In the genomic region with DNA sequence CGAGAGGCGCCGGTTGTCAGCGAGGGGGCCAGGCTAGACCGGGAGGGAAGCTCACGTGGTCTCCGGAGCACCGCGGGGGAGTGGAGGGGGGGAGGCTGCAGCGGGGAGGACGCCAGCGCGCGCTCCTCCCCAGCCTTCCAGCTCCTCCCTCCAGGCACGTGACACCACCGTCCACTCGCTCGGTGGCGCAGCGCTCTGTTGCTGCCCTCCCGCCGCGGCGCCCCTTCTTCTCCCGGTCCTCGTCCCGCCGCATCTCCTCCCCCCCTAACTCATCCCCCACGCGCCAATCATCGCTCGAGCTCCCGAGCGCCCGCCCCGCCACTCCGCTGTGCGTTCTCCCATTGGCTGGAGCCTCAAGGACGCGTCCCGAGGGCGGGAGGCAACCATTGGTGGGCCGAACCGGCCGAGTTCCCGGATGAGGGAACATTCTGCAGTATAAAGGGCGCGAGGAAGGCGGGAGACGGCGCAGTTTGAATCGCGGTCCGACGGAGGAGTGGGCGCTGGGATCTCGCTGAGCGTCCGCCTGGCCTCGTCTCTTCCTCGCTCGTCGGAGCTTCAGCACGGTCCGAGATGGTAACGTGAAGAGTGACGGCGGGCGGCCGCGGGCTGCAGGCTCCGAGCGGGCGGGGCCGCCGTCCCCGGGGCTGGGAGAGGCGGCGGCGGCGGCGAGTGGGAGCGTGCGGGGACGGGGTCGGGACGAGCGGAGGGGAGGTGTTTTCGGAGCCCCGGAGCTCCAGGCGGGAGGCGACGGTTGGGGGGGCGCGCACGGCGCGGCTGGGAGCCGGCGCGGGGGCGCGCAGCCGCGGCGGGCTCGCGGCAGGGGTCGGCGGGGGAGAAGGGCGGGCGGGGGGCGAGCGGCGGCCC, we compare ENCODE assay signal across 7 mouse cellular contexts. TPM values are rescaled to one million over a fixed set of nuclear protein-coding genes. Genes with fewer than 3 reads are reported as not detected.
DNase-seq lines count a peak whose midpoint lies in the region; ATAC-seq lines count a peak whose summit lies in the region.

A gene (plus strand): TSS at position 364 of the 864 bp plus-strand sequence.

- peak within 1 kb of the TSS; percentile 68 for H3K4me2 ChIP-seq in intestine, embryonic 16.5 days (ENCODE audit: low read depth, low read length)
- H3K4me2 ChIP-seq in midbrain, embryonic 11.5 days: peak within 1 kb of the TSS; percentile 59

- H3K36me3 ChIP-seq in intestine, embryonic 16.5 days (ENCODE audit: control insufficient read depth, insufficient read depth, low read length): no peaks in the 10 kb centered on the region
- H3K36me3 ChIP-seq in midbrain, embryonic 11.5 days (ENCODE audit: control insufficient read depth, insufficient read depth, low read length): no peaks in the 10 kb centered on the region

- peak within 1 kb of the TSS; percentile 80 for H3K4me3 ChIP-seq in intestine, embryonic 16.5 days (ENCODE audit: low read length)
- H3K4me3 ChIP-seq in midbrain, embryonic 11.5 days (ENCODE audit: low read depth, low read length): peak within 1 kb of the TSS; percentile 91

- no peaks in the 10 kb centered on the region for H3K9me3 ChIP-seq in intestine, embryonic 16.5 days (ENCODE audit: control insufficient read depth, low read length)
- no peaks in the 10 kb centered on the region for H3K9me3 ChIP-seq in midbrain, embryonic 11.5 days (ENCODE audit: control insufficient read depth, low read length)

- WGBS in intestine, embryonic 16.5 days: under 1% methylated on average over 67 of the region's 115 CpGs
- 1% methylated on average over 62 of the region's 115 CpGs for WGBS in midbrain, embryonic 11.5 days

- H3K9ac ChIP-seq in intestine, embryonic 16.5 days (ENCODE audit: low read depth, low read length): peak within 1 kb of the TSS; percentile 96
- peak within 1 kb of the TSS; percentile 97 for H3K9ac ChIP-seq in midbrain, embryonic 11.5 days (ENCODE audit: low read length)

- intact Hi-C loops in left cerebral cortex, postnatal 36 days (cut with DNase I): no loop called here

- peak; percentile 91 for ATAC-seq in intestine, embryonic 16.5 days
- ATAC-seq in midbrain, embryonic 11.5 days (ENCODE audit: low FRiP score): peak; percentile 94

- H3K27me3 ChIP-seq in intestine, embryonic 16.5 days (replicated peaks; ENCODE audit: control insufficient read depth, insufficient read depth, low read length): no peaks in the 10 kb centered on the region
- H3K27me3 ChIP-seq in midbrain, embryonic 11.5 days (ENCODE audit: control insufficient read depth, insufficient read depth, low read length): no peaks in the 10 kb centered on the region

- peak within 1 kb of the TSS; percentile 97 for H3K27ac ChIP-seq in intestine, embryonic 16.5 days (ENCODE audit: low read length)
- peak within 1 kb of the TSS; percentile 98 for H3K27ac ChIP-seq in midbrain, embryonic 11.5 days (ENCODE audit: low read depth, low read length)

- peaks cover 10% of the 10 kb centered on the region for H3K4me1 ChIP-seq in intestine, embryonic 16.5 days (ENCODE audit: control insufficient read depth, insufficient read depth, low read length)
- peaks cover 8% of the 10 kb centered on the region for H3K4me1 ChIP-seq in midbrain, embryonic 11.5 days (ENCODE audit: control insufficient read depth, insufficient read depth, low read length)

- peak; percentile 99 for DNase-seq in adrenal gland, adult 2 months
- DNase-seq in embryo, embryonic 11.5 days (ENCODE audit: low read depth, low spot score): peak; percentile 96
- peak; percentile 97 to 98 for DNase-seq in gastrocnemius, postnatal 4 days (ENCODE audit: low spot score in 2 of 2)
- peak; percentile 98 to 99 for DNase-seq in left cerebral cortex, postnatal 36 days (ENCODE audit: low spot score in 2 of 2)
- peak; percentile 99 for DNase-seq in midbrain, embryonic 11.5 days (ENCODE audit: low spot score, missing footprints)
- peak; percentile 98 for DNase-seq in skeletal muscle tissue, adult 2 months (ENCODE audit: low read depth, low spot score)

RNA-seq across cellular contexts. Expression of the gene that starts here (rescaled TPM):
- 100 to 1,000 TPM; 128 to 131 TPM for total RNA-seq in adrenal gland, adult 2 months (2021)
- polyA plus RNA-seq in adrenal gland, adult 2 months (2012; rRNA removed): 178 and 236 TPM in 2 replicates
- total RNA-seq in gastrocnemius, postnatal 4 days (2021): 100 to 1,000 TPM; 211 to 212 TPM
- 1,225 and 1,412 TPM in 2 replicates for polyA plus RNA-seq in intestine, embryonic 16.5 days (2015; fragmentation: Nextera tagmentation; extraction: Ambion mirVana)
- total RNA-seq in left cerebral cortex, postnatal 36 days (2021): 100 to 1,000 TPM; 160 to 180 TPM
- 3,387 and 3,446 TPM in 2 replicates for polyA plus RNA-seq in midbrain, embryonic 11.5 days (2014; fragmentation: Nextera tagmentation; extraction: Ambion mirVana)

Comparison
In these comparisons a context has a peak if more than half of its experiments do, and no peak if none do; other contexts are left out.
1. Peak in every context shown above with its lines: DNase-seq, ATAC-seq, H3K4me3 ChIP-seq and H3K27ac ChIP-seq.